Mouse (Mus musculus): ENCODE results near the gene Terf2ip. TPM values are rescaled to one million over a fixed set of nuclear protein-coding genes. Genes with fewer than 3 reads are reported as not detected.
A peak's percentile ranks its signal among the peaks of the same experiment; 100 is the strongest.

Gene Terf2ip
- polyA plus RNA-seq, 1 experiment = 12.3 TPM

GRCm38 (mm10) chr8:111991278-111991677 lies 19.9 kb upstream of the Terf2ip start:
- no peak for TF ChIP-seq GATA1 (IDR thresholded peaks at IDR 0.05; ENCODE audit: low read length)

GRCm38 (mm10) chr8:111992013-111992702 lies 19.0 kb upstream of the Terf2ip start, which contains the start of gene Adat1:
Gene Adat1 (minus strand): TSS chr8:111992302.
- TF ChIP-seq GATA1 (IDR thresholded peaks at IDR 0.05; ENCODE audit: low read length) = no peak

GRCm38 (mm10) chr8:111992703-111993039 lies 18.5 kb upstream of the Terf2ip start:
- no peak for TF ChIP-seq GATA1 (IDR thresholded peaks at IDR 0.05; ENCODE audit: low read length)

- TF ChIP-seq GATA1 (IDR thresholded peaks at IDR 0.05; ENCODE audit: low read length) = no peak
These were observed 6.4 kb upstream of the Terf2ip start for GRCm38 (mm10) chr8:112004754-112005153.

- no peak for TF ChIP-seq GATA1 (IDR thresholded peaks at IDR 0.05; ENCODE audit: low read length)
These were observed 5.6 kb upstream of the Terf2ip start for GRCm38 (mm10) chr8:112005601-112006000.

- peak; percentile 49 for TF ChIP-seq GATA1 (IDR thresholded peaks at IDR 0.05; ENCODE audit: low read length)
These were observed 3.5 kb upstream of the Terf2ip start for GRCm38 (mm10) chr8:112007669-112008068.

GRCm38 (mm10) chr8:112009558-112009957 lies 1.6 kb upstream of the Terf2ip start:
- no peak for TF ChIP-seq GATA1 (IDR thresholded peaks at IDR 0.05; ENCODE audit: low read length)

- no peak for TF ChIP-seq GATA1 (IDR thresholded peaks at IDR 0.05; ENCODE audit: low read length)
These were observed 631 bp downstream of the Terf2ip start for GRCm38 (mm10) chr8:112011816-112012242.

- no peak for TF ChIP-seq GATA1 (IDR thresholded peaks at IDR 0.05; ENCODE audit: low read length)
These were observed 3.7 kb downstream of the Terf2ip start, which contains the start of gene Gm6793 for GRCm38 (mm10) chr8:112014936-112015335. Gene Gm6793 (minus strand): TSS chr8:112015036.

GRCm38 (mm10) chr8:112029455-112029854 lies 18.3 kb downstream of the Terf2ip start:
- no peak for TF ChIP-seq GATA1 (IDR thresholded peaks at IDR 0.05; ENCODE audit: low read length)

- no peak for TF ChIP-seq GATA1 (IDR thresholded peaks at IDR 0.05; ENCODE audit: low read length)
These were observed 19.5 kb downstream of the Terf2ip start for GRCm38 (mm10) chr8:112030663-112031062.

GRCm38 (mm10) chr8:112033071-112033470 lies 21.9 kb downstream of the Terf2ip start:
- TF ChIP-seq GATA1 (IDR thresholded peaks at IDR 0.05; ENCODE audit: low read length) = no peak

GRCm38 (mm10) chr8:112034603-112035002 lies 23.4 kb downstream of the Terf2ip start:
- TF ChIP-seq GATA1 (IDR thresholded peaks at IDR 0.05; ENCODE audit: low read length) = no peak

GRCm38 (mm10) chr8:112037521-112037920 lies 26.3 kb downstream of the Terf2ip start:
- no peak for TF ChIP-seq GATA1 (IDR thresholded peaks at IDR 0.05; ENCODE audit: low read length)

GRCm38 (mm10) chr8:112045182-112045581 lies 34.0 kb downstream of the Terf2ip start:
- no peak for TF ChIP-seq GATA1 (IDR thresholded peaks at IDR 0.05; ENCODE audit: low read length)

GRCm38 (mm10) chr8:112045896-112046295 lies 34.7 kb downstream of the Terf2ip start:
- TF ChIP-seq GATA1 (IDR thresholded peaks at IDR 0.05; ENCODE audit: low read length) = no peak

GRCm38 (mm10) chr8:112048293-112048692 lies 37.1 kb downstream of the Terf2ip start:
- no peak for TF ChIP-seq GATA1 (IDR thresholded peaks at IDR 0.05; ENCODE audit: low read length)

All from G1E-ER4 (cell line).